Mouse (Mus musculus): ENCODE data around the gene Fzd1. TPM values are rescaled to one million over a fixed set of nuclear protein-coding genes. Genes with fewer than 3 reads are reported as not detected.

The Fzd1 gene
- polyA plus RNA-seq, 1 experiment from 2014 or later = 9.2 TPM

DNA sequence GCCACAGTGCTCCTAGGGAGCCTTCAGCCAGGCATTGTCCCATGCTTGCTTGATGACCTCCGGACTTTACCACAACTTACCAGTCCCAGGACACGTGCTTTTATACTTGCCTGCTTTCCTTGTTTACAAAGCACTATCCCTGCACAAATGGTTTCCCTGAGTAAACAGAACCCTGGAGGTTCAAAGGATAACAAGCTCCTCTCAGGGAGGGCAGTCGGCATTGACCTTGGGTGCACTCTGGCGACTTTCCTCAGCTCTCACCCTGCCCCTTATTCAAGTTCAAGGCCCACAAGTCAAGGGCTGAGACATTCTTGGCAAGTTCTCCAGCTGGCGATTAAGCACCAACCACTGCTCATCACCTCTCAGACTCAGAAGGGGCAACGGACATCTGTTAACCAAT lies 20.8 kb downstream of the Fzd1 start:
- WGBS = 50% methylated on average over 6 of the region's 6 CpGs

DNA sequence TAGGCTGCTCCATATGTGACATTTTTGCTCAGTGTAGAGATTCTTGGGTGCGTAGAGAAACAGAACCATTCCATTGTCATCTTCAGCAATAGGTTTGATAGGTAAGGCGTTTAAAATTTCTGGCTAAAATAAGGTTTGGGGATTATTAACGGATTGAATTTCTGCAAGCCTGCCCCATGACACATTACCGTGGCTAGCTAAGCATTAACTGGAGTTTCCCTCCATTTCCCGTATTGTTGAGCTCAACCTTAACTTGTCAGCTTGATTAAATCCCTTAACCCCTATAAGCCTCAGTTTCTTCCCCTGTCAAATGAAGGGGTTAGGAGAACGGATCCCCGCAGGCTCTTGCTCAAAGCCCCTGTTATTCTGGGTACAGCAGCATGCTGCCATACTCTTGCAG lies 22.4 kb downstream of the Fzd1 start:
- H3K9me3 ChIP-seq (replicated peaks) = no peaks in the 10 kb centered on the region
- peaks cover 11% of the 10 kb centered on the region for H3K4me1 ChIP-seq
- H3K9ac ChIP-seq (replicated peaks) = no peak overlapping the region
- H3K4me2 ChIP-seq = no peak overlapping the region
- H3K36me3 ChIP-seq = no peaks in the 10 kb centered on the region
- WGBS = 85% methylated on average over 7 of the region's 7 CpGs
- H3K4me3 ChIP-seq (replicated peaks) = no peak overlapping the region
- no peak for ATAC-seq (ENCODE audit: low FRiP score)
- H3K27me3 ChIP-seq (replicated peaks) = no peaks in the 10 kb centered on the region
- H3K27ac ChIP-seq (replicated peaks) = no peak overlapping the region

More for the DNA sequence above, 20.8 kb downstream of the Fzd1 start:
- Histone ChIP-seq H3K36me3 (no peaks in the 10 kb centered on the region), H3K4me3 (replicated peaks) (no peak overlapping the region), H3K9me3 (replicated peaks) (no peaks in the 10 kb centered on the region), H3K4me2 (no peak overlapping the region), H3K27me3 (replicated peaks) (no peaks in the 10 kb centered on the region), H3K9ac (replicated peaks) (no peak overlapping the region), H3K4me1 (peaks cover 9% of the 10 kb centered on the region; the same call in 1 of the 2 replicates), H3K27ac (replicated peaks) (no peak overlapping the region)
- no peak for ATAC-seq (ENCODE audit: low FRiP score)

DNA sequence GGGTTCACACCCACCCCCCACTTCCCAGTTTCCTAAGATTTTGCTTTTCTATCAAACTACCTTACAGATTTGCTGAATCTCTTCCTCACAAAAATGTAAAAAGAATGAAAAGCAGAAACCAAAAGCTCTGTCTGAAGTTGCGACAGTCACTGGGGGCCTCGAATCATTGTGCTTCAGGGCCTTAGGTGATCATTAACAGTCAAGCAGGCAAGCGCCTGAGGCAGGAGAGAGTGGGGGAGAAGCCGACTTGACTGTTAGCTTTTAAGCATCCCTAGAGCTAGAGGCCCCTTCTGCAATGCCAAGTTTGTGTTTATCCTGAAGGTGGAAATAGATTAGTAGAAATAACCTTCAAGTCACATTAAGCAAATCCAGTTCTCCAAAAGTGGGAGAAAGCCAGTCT lies 24.6 kb downstream of the Fzd1 start:
- H3K27me3 ChIP-seq (replicated peaks) = no peaks in the 10 kb centered on the region
- peaks cover 11% of the 10 kb centered on the region for H3K4me1 ChIP-seq
- no peaks in the 10 kb centered on the region for H3K9me3 ChIP-seq (replicated peaks)
- 43% methylated on average over 4 of the region's 4 CpGs for WGBS
- H3K36me3 ChIP-seq = no peaks in the 10 kb centered on the region
- ATAC-seq (ENCODE audit: low FRiP score) = no peak
- no peak overlapping the region for H3K4me3 ChIP-seq (replicated peaks)
- no peak overlapping the region for H3K4me2 ChIP-seq
- no peak overlapping the region for H3K9ac ChIP-seq (replicated peaks)
- H3K27ac ChIP-seq (replicated peaks) = no peak overlapping the region

DNA sequence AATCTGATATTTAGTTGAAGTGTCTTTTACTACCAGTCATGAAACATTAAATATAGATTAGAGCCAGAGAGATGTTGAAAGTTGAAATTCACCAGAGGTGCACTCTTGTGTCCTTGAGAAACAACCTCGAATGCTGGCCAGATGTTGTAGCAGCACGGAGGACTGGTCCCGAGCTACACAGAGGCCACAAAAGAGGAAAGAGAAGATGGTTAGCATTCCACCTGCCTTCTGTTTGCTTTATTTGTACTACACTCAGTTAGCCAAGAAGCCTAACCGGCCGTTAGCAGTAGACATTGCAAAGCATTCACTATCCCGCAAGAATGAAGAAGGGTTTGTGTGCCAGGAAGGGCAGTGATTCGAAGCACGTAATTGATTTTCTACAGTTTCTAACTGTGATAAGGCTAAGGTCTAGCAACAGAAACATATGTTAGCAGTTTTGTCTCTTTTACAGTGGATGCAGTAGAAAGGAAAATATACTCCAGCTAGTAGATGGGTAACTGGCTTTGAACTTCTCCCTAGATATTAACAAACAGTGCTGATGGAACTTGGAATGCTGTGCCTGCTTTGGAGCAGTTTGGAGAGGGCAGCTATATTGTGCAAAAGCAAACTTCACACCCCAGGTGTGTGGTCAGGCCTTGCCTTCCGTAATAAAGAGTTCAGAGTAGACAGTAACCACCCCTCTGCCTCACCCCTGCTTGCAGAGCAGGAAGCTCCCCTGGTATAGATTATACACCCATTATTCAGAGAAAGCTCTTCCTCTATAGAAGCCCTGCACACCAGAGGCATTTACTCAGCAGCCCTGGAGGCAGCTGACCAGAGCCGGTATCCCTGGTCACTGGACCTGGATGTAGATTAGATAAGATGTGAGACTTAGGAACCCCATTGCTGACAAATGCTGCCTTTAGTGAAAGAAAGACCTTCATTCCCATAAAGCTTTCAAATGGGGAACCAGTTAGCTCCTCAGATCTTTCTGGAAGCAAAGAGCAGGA lies 25.3 kb downstream of the Fzd1 start:
- Histone ChIP-seq H3K4me2 (no peak overlapping the region), H3K9ac (replicated peaks) (no peak overlapping the region), H3K4me1 (peaks cover 11% of the 10 kb centered on the region), H3K4me3 (replicated peaks) (no peak overlapping the region), H3K9me3 (replicated peaks) (no peaks in the 10 kb centered on the region), H3K36me3 (no peaks in the 10 kb centered on the region), H3K27me3 (replicated peaks) (no peaks in the 10 kb centered on the region), H3K27ac (replicated peaks) (no peak overlapping the region)
- WGBS = 23% methylated on average over 10 of the region's 10 CpGs
- no peak for ATAC-seq (ENCODE audit: low FRiP score)

DNA sequence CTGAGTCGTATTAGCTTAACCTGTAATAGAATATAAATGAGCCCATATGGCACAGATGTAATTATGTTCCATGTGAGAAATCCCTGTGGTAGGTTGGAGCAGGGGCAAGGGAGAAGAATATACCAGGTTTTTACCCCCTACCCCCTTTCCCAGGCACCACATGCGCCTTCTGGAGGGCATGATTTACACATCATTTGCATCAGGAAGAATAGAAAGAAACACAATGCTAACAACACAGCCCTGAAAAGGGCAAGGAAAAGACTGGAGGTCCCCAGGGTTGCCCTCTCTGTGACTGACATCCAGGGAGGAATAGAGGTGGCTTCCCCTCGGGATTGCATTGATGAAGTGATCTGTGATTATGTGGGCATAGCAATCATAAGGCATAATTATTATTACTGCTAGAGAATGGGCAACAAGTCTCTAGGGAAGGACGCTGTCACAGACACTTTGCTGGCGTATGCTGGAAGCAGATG lies 26.1 kb downstream of the Fzd1 start:
- WGBS = 20% methylated on average over 5 of the region's 5 CpGs
- H3K27ac ChIP-seq (replicated peaks) = no peak overlapping the region
- ATAC-seq (ENCODE audit: low FRiP score) = no peak

DNA sequence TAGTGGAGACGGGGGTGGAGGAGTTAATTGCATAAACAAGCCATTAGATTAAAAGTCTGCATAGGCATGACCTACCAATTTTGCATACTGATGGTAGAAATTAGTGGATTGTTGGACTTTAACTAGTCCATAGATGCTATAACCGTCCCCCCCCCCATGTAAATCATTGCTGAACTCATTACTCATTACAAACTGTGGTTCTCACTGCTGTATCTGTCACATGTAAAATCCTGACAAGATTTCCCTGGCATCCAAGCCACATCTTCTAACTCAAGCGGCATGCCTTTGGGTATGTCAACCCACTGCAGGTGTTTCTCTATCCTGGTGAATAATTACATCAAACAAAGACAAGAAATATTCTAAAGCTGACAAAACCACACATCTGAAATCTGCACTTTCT lies 26.8 kb downstream of the Fzd1 start:
- no peak overlapping the region for H3K4me2 ChIP-seq
- no peak overlapping the region for H3K9ac ChIP-seq (replicated peaks)
- peaks cover 11% of the 10 kb centered on the region for H3K4me1 ChIP-seq
- ATAC-seq (ENCODE audit: low FRiP score) = no peak
- H3K9me3 ChIP-seq (replicated peaks) = no peaks in the 10 kb centered on the region
- no peaks in the 10 kb centered on the region for H3K27me3 ChIP-seq (replicated peaks)
- 76% methylated on average over 3 of the region's 3 CpGs for WGBS
- H3K36me3 ChIP-seq = no peaks in the 10 kb centered on the region
- H3K4me3 ChIP-seq (replicated peaks) = no peak overlapping the region
- no peak overlapping the region for H3K27ac ChIP-seq (replicated peaks)

More for the DNA sequence above, 26.1 kb downstream of the Fzd1 start:
- H3K9ac ChIP-seq (replicated peaks) = no peak overlapping the region
- H3K4me2 ChIP-seq = no peak overlapping the region
- no peak overlapping the region for H3K4me3 ChIP-seq (replicated peaks)
- H3K36me3 ChIP-seq = no peaks in the 10 kb centered on the region
- H3K27me3 ChIP-seq (replicated peaks) = no peaks in the 10 kb centered on the region
- H3K9me3 ChIP-seq (replicated peaks) = no peaks in the 10 kb centered on the region
- peaks cover 11% of the 10 kb centered on the region for H3K4me1 ChIP-seq

Small RNA genes within 50 kb of the gene (microRNA-seq; reads per million reads assigned to microRNA genes)
- not detected for gene Gm44483

Data from neural tube, embryonic 15.5 days (tissue).